Comparison of ENCODE assay signal across 23 mouse cellular contexts in the genomic region with DNA sequence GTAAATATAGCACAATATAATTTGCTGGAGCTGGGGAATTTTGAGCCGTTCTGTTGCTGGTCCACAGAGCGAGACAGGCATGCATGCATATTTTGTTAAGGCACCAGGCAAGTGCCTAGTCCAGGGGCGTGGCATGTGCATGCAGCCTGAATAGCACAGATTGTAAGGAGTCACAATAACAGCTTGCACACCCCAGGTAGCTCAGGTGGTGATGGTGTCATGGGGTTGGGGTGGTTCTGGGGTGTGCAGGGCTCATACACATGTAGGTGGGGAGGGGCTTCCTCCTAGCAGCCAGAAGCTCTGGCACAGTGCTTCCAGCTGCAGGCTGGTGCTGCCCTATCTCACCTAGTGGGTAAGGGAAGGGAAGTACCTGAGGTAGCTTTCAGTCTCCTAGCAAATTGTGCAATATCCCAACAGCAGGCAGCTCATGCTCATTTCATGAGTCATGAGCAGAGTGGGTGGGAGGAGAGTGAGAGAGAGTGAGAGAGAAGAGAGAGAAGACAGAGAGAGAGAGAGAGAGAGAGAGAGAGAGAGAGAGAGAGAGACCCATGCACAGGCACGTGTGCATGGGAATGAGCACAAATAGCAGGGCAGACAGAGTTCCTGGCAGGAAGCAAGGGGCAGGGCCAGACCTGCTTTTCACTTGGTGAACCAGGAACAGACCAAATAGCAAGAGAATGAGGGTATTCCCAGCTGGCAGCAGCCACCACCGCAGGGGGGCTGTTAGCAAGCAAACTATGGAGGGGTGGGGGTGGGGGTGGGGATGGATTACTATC. TPM values are rescaled to one million over a fixed set of nuclear protein-coding genes. Genes with fewer than 3 reads are reported as not detected.
DNase-seq lines count a peak whose midpoint lies in the region; ATAC-seq and TF ChIP-seq lines count a peak whose summit lies in the region.
"Had no signal": no experiment of that assay in that cellular context is flagged by ENCODE, and none has a peak within 500 bp of the region (broad histone marks: within the 10 kb centered on the region; RNA-seq: fewer than 3 reads in every experiment).

No protein-coding gene starts in this region.

- no peak overlapping the region for H3K4me2 ChIP-seq in hindbrain, embryonic 11.5 days (replicated peaks; ENCODE audit: low read depth, low read length)
- no peak overlapping the region for H3K4me2 ChIP-seq in hindbrain, postnatal 0 days (ENCODE audit: low read depth, low read length)
- no peak overlapping the region for H3K4me2 ChIP-seq in midbrain, embryonic 12.5 days (replicated peaks)
- H3K4me2 ChIP-seq in midbrain, embryonic 13.5 days (replicated peaks) = no peak overlapping the region
- H3K4me2 ChIP-seq: heart, embryonic 12.5 days; neural tube, embryonic 12.5 days had no signal

- peak; percentile 65 for ATAC-seq in hindbrain, embryonic 11.5 days (ENCODE audit: low FRiP score)
- ATAC-seq in hindbrain, postnatal 0 days = no peak
- peak; percentile 34; the same call in 1 of the 2 replicates for ATAC-seq in midbrain, embryonic 12.5 days (ENCODE audit: low FRiP score, low read depth)
- no peak for ATAC-seq in midbrain, embryonic 13.5 days

- no peak overlapping the region for H3K4me3 ChIP-seq in hindbrain, embryonic 11.5 days (ENCODE audit: low read depth, low read length)
- H3K4me3 ChIP-seq in hindbrain, postnatal 0 days (ENCODE audit: low read length) = no peak overlapping the region
- H3K4me3 ChIP-seq in midbrain, embryonic 12.5 days = no peak overlapping the region
- H3K4me3 ChIP-seq in midbrain, embryonic 13.5 days (replicated peaks) = no peak overlapping the region
- H3K4me3 ChIP-seq: heart, embryonic 12.5 days; neural tube, embryonic 12.5 days had no signal

- TF ChIP-seq CTCF in hindbrain, postnatal 0 days (IDR thresholded peaks at IDR 0.05; ENCODE audit: low read depth) = no peak

- H3K4me1 ChIP-seq in hindbrain, embryonic 11.5 days (replicated peaks; ENCODE audit: control insufficient read depth, insufficient read depth, low read length) = no peaks in the 10 kb centered on the region
- no peaks in the 10 kb centered on the region for H3K4me1 ChIP-seq in hindbrain, postnatal 0 days (ENCODE audit: insufficient read depth, low read length)
- H3K4me1 ChIP-seq in midbrain, embryonic 12.5 days = no peaks in the 10 kb centered on the region
- no peaks in the 10 kb centered on the region for H3K4me1 ChIP-seq in midbrain, embryonic 13.5 days (replicated peaks)
- H3K4me1 ChIP-seq: heart, embryonic 12.5 days; neural tube, embryonic 12.5 days had no signal

- WGBS in hindbrain, embryonic 11.5 days = 81% methylated on average over 5 of the region's 5 CpGs
- 84% methylated on average over 5 of the region's 5 CpGs for WGBS in hindbrain, postnatal 0 days
- 74% methylated on average over 5 of the region's 5 CpGs for WGBS in midbrain, embryonic 12.5 days
- WGBS in midbrain, embryonic 13.5 days = 87% methylated on average over 5 of the region's 5 CpGs

- no peaks in the 10 kb centered on the region for H3K9me3 ChIP-seq in hindbrain, embryonic 11.5 days (ENCODE audit: control insufficient read depth, low read length)
- H3K9me3 ChIP-seq in hindbrain, postnatal 0 days (ENCODE audit: low read length) = no peaks in the 10 kb centered on the region
- H3K9me3 ChIP-seq in midbrain, embryonic 12.5 days = no peaks in the 10 kb centered on the region
- H3K9me3 ChIP-seq in midbrain, embryonic 13.5 days = peaks cover 3% of the 10 kb centered on the region
- H3K9me3 ChIP-seq: neural tube, embryonic 12.5 days had no signal

- no peak overlapping the region for H3K9ac ChIP-seq in hindbrain, embryonic 11.5 days (ENCODE audit: low read depth, low read length)
- no peak overlapping the region for H3K9ac ChIP-seq in hindbrain, postnatal 0 days (replicated peaks; ENCODE audit: low read length)
- no peak overlapping the region for H3K9ac ChIP-seq in midbrain, embryonic 12.5 days (replicated peaks)
- H3K9ac ChIP-seq in midbrain, embryonic 13.5 days (replicated peaks) = no peak overlapping the region
- H3K9ac ChIP-seq: heart, embryonic 12.5 days; neural tube, embryonic 12.5 days had no signal

- no peaks in the 10 kb centered on the region for H3K27me3 ChIP-seq in hindbrain, embryonic 11.5 days (ENCODE audit: control insufficient read depth, insufficient read depth, low read length)
- no peaks in the 10 kb centered on the region for H3K27me3 ChIP-seq in hindbrain, postnatal 0 days (ENCODE audit: insufficient read depth, low read length)
- no peaks in the 10 kb centered on the region for H3K27me3 ChIP-seq in midbrain, embryonic 12.5 days
- no peaks in the 10 kb centered on the region for H3K27me3 ChIP-seq in midbrain, embryonic 13.5 days
- H3K27me3 ChIP-seq: heart, embryonic 12.5 days; neural tube, embryonic 12.5 days had no signal

- no peaks in the 10 kb centered on the region for H3K36me3 ChIP-seq in hindbrain, embryonic 11.5 days (ENCODE audit: control insufficient read depth, insufficient read depth, low read length)
- H3K36me3 ChIP-seq in hindbrain, postnatal 0 days (ENCODE audit: insufficient read depth, low read length) = no peaks in the 10 kb centered on the region
- no peaks in the 10 kb centered on the region for H3K36me3 ChIP-seq in midbrain, embryonic 12.5 days
- H3K36me3 ChIP-seq in midbrain, embryonic 13.5 days = no peaks in the 10 kb centered on the region
- H3K36me3 ChIP-seq: G1E; heart, embryonic 12.5 days; neural tube, embryonic 12.5 days had no signal

- H3K27ac ChIP-seq in hindbrain, embryonic 11.5 days (ENCODE audit: low read depth, low read length) = no peak overlapping the region
- H3K27ac ChIP-seq in hindbrain, postnatal 0 days = no peak overlapping the region
- H3K27ac ChIP-seq in midbrain, embryonic 12.5 days (replicated peaks) = no peak overlapping the region
- H3K27ac ChIP-seq in midbrain, embryonic 13.5 days = no peak overlapping the region
- H3K27ac ChIP-seq: macrophage; neural tube, embryonic 12.5 days had no signal

- DNase-seq in hindbrain, embryonic 11.5 days (ENCODE audit: low spot score) = no peak
- no peak for DNase-seq in hindbrain, postnatal 0 days (ENCODE audit: low spot score)
- peak; percentile 9 for DNase-seq in fibroblast of lung, adult 2 months (ENCODE audit: low read depth)
- DNase-seq in gastrocnemius, adult 18-20 months (ENCODE audit: low spot score) = no peak
- no peak for DNase-seq in adrenal gland, adult 18-20 months (ENCODE audit: low spot score in 2 of 2)
- DNase-seq: adrenal gland, postnatal 10 days; cerebellum, adult 11-12 months; cerebellum, postnatal 36 days; kidney, adult 18-20 months; kidney, postnatal 36 days; lung, adult 2 months; right cerebral cortex, postnatal 25 days; thymus, postnatal 25 days had no signal

RNA-seq across cellular contexts. Expression of a gene that starts 7.7 kb away (rescaled TPM):
- not detected in 2 replicates for polyA plus RNA-seq in hindbrain, embryonic 11.5 days (2014; fragmentation: Nextera tagmentation; extraction: Ambion mirVana)
- not detected in 2 replicates for total RNA-seq in hindbrain, postnatal 0 days (2014; rRNA removed)
- polyA plus RNA-seq in hindbrain, postnatal 0 days (2015; fragmentation: Nextera tagmentation; extraction: Ambion mirVana) = not detected in 2 replicates
- polyA plus RNA-seq in midbrain, embryonic 12.5 days (2016; fragmentation: Nextera tagmentation; extraction: Ambion mirVana) = not detected in 2 replicates
- polyA plus RNA-seq in midbrain, embryonic 13.5 days (2015; fragmentation: Nextera tagmentation; extraction: Ambion mirVana) = not detected in 2 replicates
- total RNA-seq in gastrocnemius, adult 18-20 months (2021) = 1 to 10 TPM; 1.3 to 4.2 TPM
- 1 to 10 TPM; 2.4 to 4.5 TPM for total RNA-seq in adrenal gland, adult 18-20 months (2021)
- total RNA-seq: layer of hippocampus, postnatal 14 days; liver, adult 2 months; midbrain, postnatal 0 days had no signal
- polyA plus RNA-seq: embryonic facial prominence, embryonic 11.5 days; G1E; heart, embryonic 12.5 days; liver, adult 2 months; macrophage; midbrain, postnatal 0 days; neural tube, embryonic 12.5 days had no signal

RNA-seq across cellular contexts. Expression of a gene that starts 50.9 kb away (rescaled TPM):
- 0.77 and 0.80 TPM in 2 replicates for polyA plus RNA-seq in hindbrain, embryonic 11.5 days (2014; fragmentation: Nextera tagmentation; extraction: Ambion mirVana)
- 0.61 TPM in 1 of 2 replicates, not detected in the other for total RNA-seq in hindbrain, postnatal 0 days (2014; rRNA removed)
- 0.39 and 0.88 TPM in 2 replicates for polyA plus RNA-seq in hindbrain, postnatal 0 days (2015; fragmentation: Nextera tagmentation; extraction: Ambion mirVana)
- polyA plus RNA-seq in midbrain, embryonic 12.5 days (2016; fragmentation: Nextera tagmentation; extraction: Ambion mirVana) = 0.26 and 0.35 TPM in 2 replicates
- 0.35 and 0.52 TPM in 2 replicates for polyA plus RNA-seq in midbrain, embryonic 13.5 days (2015; fragmentation: Nextera tagmentation; extraction: Ambion mirVana)
- total RNA-seq in gastrocnemius, adult 18-20 months (2021) = not detected
- total RNA-seq in adrenal gland, adult 18-20 months (2021) = under 1 TPM in 1 of 2 experiments, not detected in 1; 0.93 TPM
- polyA plus RNA-seq: G1E had no signal

RNA-seq across cellular contexts. Expression of a gene that starts 54.4 kb away (rescaled TPM):
- 0.08 TPM in 1 of 2 replicates, not detected in the other for polyA plus RNA-seq in hindbrain, embryonic 11.5 days (2014; fragmentation: Nextera tagmentation; extraction: Ambion mirVana)
- not detected in 2 replicates for total RNA-seq in hindbrain, postnatal 0 days (2014; rRNA removed)
- polyA plus RNA-seq in hindbrain, postnatal 0 days (2015; fragmentation: Nextera tagmentation; extraction: Ambion mirVana) = 0.06 and 0.08 TPM in 2 replicates
- not detected in 2 replicates for polyA plus RNA-seq in midbrain, embryonic 12.5 days (2016; fragmentation: Nextera tagmentation; extraction: Ambion mirVana)
- polyA plus RNA-seq in midbrain, embryonic 13.5 days (2015; fragmentation: Nextera tagmentation; extraction: Ambion mirVana) = not detected in 2 replicates
- not detected for total RNA-seq in gastrocnemius, adult 18-20 months (2021)
- under 1 TPM; 0.29 to 0.33 TPM for total RNA-seq in adrenal gland, adult 18-20 months (2021)
- total RNA-seq: midbrain, postnatal 0 days had no signal
- polyA plus RNA-seq: embryonic facial prominence, embryonic 11.5 days; G1E; heart, embryonic 12.5 days; midbrain, postnatal 0 days; neural tube, embryonic 12.5 days had no signal

Comparison
In these comparisons a context has a peak if more than half of its experiments do, and no peak if none do; other contexts are left out.
1. ATAC-seq: peak in hindbrain, embryonic 11.5 days (single experiment) and midbrain, embryonic 12.5 days (single experiment); none in hindbrain, postnatal 0 days (single experiment) and midbrain, embryonic 13.5 days (single experiment).